Mouse (Mus musculus) ES-E14 (cell line): ENCODE data around the gene Hdac4.

Experiments
- HCFC1 ChIP-seq: IDR thresholded peaks from 2 replicates; pipeline ENCODE4 v1.6.1; 2012; ENCODE audit warnings: low read length, inconsistent platforms, borderline replicate concordance; ENCODE audit not compliant: insufficient read depth
- ZC3H11A ChIP-seq: IDR thresholded peaks from 2 replicates; pipeline ENCODE4 v1.6.1; 2012; ENCODE audit warnings: low read depth, mild to moderate bottlenecking, inconsistent platforms, low read length, borderline replicate concordance
- ZNF384 ChIP-seq: IDR thresholded peaks from 2 replicates; pipeline ENCODE4 v1.6.1; 2012; ENCODE audit warnings: low read depth, low read length, inconsistent platforms

DNA sequence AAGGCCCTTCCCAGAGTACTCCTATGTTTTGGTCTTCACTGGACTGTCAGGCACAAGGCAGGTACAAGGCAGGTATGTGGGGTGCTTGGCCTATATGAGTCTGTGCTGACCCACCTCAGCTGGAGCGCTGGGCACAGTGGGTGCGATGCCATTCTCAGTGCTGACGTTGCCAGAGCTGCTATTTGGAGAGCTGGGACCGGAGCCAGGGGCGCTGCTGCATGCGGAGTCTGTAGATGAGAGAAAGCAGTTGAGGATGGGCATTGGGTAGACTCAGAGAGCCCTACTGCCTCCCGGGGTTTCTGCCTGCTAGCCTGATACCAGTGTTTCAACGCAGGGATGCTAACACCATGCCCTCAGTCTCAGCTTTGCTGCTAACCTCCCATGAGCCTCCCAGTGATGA lies 208.1 kb downstream of the Hdac4 start:
- no peak for TF ChIP-seq ZC3H11A
- no peak for TF ChIP-seq ZNF384
- no peak for TF ChIP-seq HCFC1
